Mouse (Mus musculus) inflammation-experienced regulatory T-cells, adult 6 months (primary cell): Measurements from ENCODE around the gene Foxi2. TPM values are rescaled to one million over a fixed set of nuclear protein-coding genes. Genes with fewer than 3 reads are reported as not detected.

Experiments
- polyA plus RNA-seq, 3 experiments: library from polyadenylated mRNA; unstranded; fragments of 100-300 nt; shearing (Covaris generic); gene quantifications; one replicate each; pipeline ENCODE4 v1.2.1; 2017

Gene Foxi2
- polyA plus RNA-seq, 3 experiments from 2014 or later: not detected

Other genes with a start within 250 kb of the Foxi2 start
- gene Nps, start 151.6 kb upstream of the Foxi2 start, polyA plus RNA-seq: not detected
- not detected for gene Clrn3, start 118.3 kb downstream of the Foxi2 start, polyA plus RNA-seq
- gene Ptpre, start 127.2 kb downstream of the Foxi2 start, polyA plus RNA-seq: 10 to 100 TPM; 29.3 to 32.2 (median 30.3) TPM